Mouse (Mus musculus) CH12.LX (cell line): ENCODE results near the gene Gm21983.

ENCODE experiments used
- CTCF ChIP-seq, 2 experiments: IDR thresholded peaks in 1 of 2; conservative IDR thresholded peaks in 1 of 2; 2 replicates each; pipeline ENCODE4 v1.5.1; 2011 to 2012; ENCODE audit warnings: low read depth in 2 of 2, low read length in 2 of 2, improper control_type of control experiment in 1 of 2, inconsistent platforms in 1 of 2, mild to moderate bottlenecking in 1 of 2, moderate library complexity in 1 of 2
- E2F4 ChIP-seq: IDR thresholded peaks from 2 replicates; pipeline ENCODE4 v1.6.1; 2011; ENCODE audit warnings: low read depth, low read length, improper control_type of control experiment; ENCODE audit not compliant: insufficient replicate concordance
- ELF1 ChIP-seq: IDR thresholded peaks from 2 replicates; pipeline ENCODE4 v1.6.1; 2014; ENCODE audit warnings: low read depth, mild to moderate bottlenecking, inconsistent platforms, low read length, improper control_type of control experiment
- EP300 ChIP-seq: IDR thresholded peaks from 2 replicates; pipeline ENCODE4 v1.6.1; 2011; ENCODE audit warnings: low read length, improper control_type of control experiment
- HCFC1 ChIP-seq: IDR thresholded peaks from 2 replicates; pipeline ENCODE4 v1.6.1; 2012; ENCODE audit warnings: low read depth, mild to moderate bottlenecking, inconsistent platforms, low read length, improper control_type of control experiment
- KAT2A ChIP-seq: IDR thresholded peaks from 2 replicates; pipeline ENCODE4 v1.6.1; 2012; ENCODE audit warnings: low read length, improper control_type of control experiment, inconsistent platforms; ENCODE audit not compliant: insufficient replicate concordance
- POLR2A ChIP-seq: IDR thresholded peaks from 2 replicates; pipeline ENCODE4 v1.6.1; 2011; ENCODE audit warnings: low read depth, mild to moderate bottlenecking, improper control_type of control experiment, low read length
- UBTF ChIP-seq: IDR thresholded peaks from 2 replicates; pipeline ENCODE4 v1.6.1; 2012; ENCODE audit warnings: low read depth, mild to moderate bottlenecking, inconsistent platforms, low read length, improper control_type of control experiment, moderate library complexity
- ZNF384 ChIP-seq: IDR thresholded peaks from 2 replicates; pipeline ENCODE4 v1.6.1; 2012; ENCODE audit warnings: low read depth, low read length, improper control_type of control experiment, inconsistent platforms

- TF ChIP-seq POLR2A = no peak
- no peak for TF ChIP-seq KAT2A
- TF ChIP-seq CTCF (conservative IDR thresholded peaks at IDR 0.05 in 1 of 2, IDR thresholded peaks at IDR 0.05 in 1 of 2; ENCODE audit: low read depth in 2 of 2, low read length in 2 of 2) = no peak
- no peak for TF ChIP-seq UBTF
- no peak for TF ChIP-seq EP300
- no peak for TF ChIP-seq E2F4
- TF ChIP-seq ZNF384 = no peak
- no peak for TF ChIP-seq HCFC1
- no peak for TF ChIP-seq ELF1
Observed at GRCm38 (mm10) chr7:27174896-27175295, 6.0 kb downstream of the Gm21983 start.
